Mouse (Mus musculus) midbrain, embryonic 11.5 days (tissue): ENCODE measurements at regions not wholly inside any gene's neighbourhood (a gene's known extent, or its start where the extent isn't known, plus 50 kb on each side); places are given as distances from the start of the nearest gene placed in this dataset.
A peak's percentile ranks its signal among the peaks of the same experiment; 100 is the strongest.

Experiments
- ATAC-seq: fragments of 200-750 bp; cut with Nextera tagmentation; 2 replicates; pipeline ENCODE4 v1.8.0; 2017; ENCODE audit warnings: moderate TSS enrichment, moderate library complexity; ENCODE audit not compliant: low FRiP score
- DNase-seq: peaks from one replicate; pipeline ENCODE4 v3.0.0; 2015; ENCODE audit warnings: low spot score; ENCODE audit errors: missing footprints
- H3K27ac ChIP-seq: fragments of 300-500 bp; sonication (generic); 2 replicates; pipeline ENCODE4 v1.5.1; 2014; ENCODE audit warnings: low read depth, low read length
- H3K27me3 ChIP-seq: fragments of 300-500 bp; sonication (generic); 2 replicates; pipeline ENCODE4 v1.6.1; 2014; ENCODE audit warnings: mild to moderate bottlenecking, low read length, moderate library complexity, mixed read lengths; ENCODE audit not compliant: control insufficient read depth, insufficient read depth
- H3K36me3 ChIP-seq: fragments of 300-500 bp; sonication (generic); 2 replicates; pipeline ENCODE4 v1.6.1; 2014; ENCODE audit warnings: mild to moderate bottlenecking, low read length, moderate library complexity, mixed read lengths; ENCODE audit not compliant: control insufficient read depth, insufficient read depth
- H3K4me1 ChIP-seq: fragments of 300-500 bp; sonication (generic); 2 replicates; pipeline ENCODE4 v1.6.1; 2014; ENCODE audit warnings: low read length; ENCODE audit not compliant: control insufficient read depth, insufficient read depth
- H3K4me2 ChIP-seq: fragments of 300-500 bp; sonication (generic); 2 replicates; pipeline ENCODE4 v1.6.1; 2014; ENCODE audit warnings: mild to moderate bottlenecking, moderate library complexity
- H3K4me3 ChIP-seq: fragments of 300-500 bp; sonication (generic); 2 replicates; pipeline ENCODE4 v1.5.1; 2014; ENCODE audit warnings: low read depth, low read length
- H3K9ac ChIP-seq: fragments of 300-500 bp; sonication (generic); 2 replicates; pipeline ENCODE4 v1.6.1; 2014; ENCODE audit warnings: low read length
- H3K9me3 ChIP-seq: fragments of 300-500 bp; sonication (generic); 2 replicates; pipeline ENCODE4 v1.6.1; 2016; ENCODE audit warnings: low read length; ENCODE audit not compliant: control insufficient read depth
- WGBS: fragments of 180-500 bp; shearing (Covaris S2); extraction: QIAGEN DNeasy Blood & Tissue Kit; methylation state at CpG from one replicate; pipeline ENCODE4 v1.1.7; 2014; 5-methylcytosine and 5-hydroxymethylcytosine counted together

DNA sequence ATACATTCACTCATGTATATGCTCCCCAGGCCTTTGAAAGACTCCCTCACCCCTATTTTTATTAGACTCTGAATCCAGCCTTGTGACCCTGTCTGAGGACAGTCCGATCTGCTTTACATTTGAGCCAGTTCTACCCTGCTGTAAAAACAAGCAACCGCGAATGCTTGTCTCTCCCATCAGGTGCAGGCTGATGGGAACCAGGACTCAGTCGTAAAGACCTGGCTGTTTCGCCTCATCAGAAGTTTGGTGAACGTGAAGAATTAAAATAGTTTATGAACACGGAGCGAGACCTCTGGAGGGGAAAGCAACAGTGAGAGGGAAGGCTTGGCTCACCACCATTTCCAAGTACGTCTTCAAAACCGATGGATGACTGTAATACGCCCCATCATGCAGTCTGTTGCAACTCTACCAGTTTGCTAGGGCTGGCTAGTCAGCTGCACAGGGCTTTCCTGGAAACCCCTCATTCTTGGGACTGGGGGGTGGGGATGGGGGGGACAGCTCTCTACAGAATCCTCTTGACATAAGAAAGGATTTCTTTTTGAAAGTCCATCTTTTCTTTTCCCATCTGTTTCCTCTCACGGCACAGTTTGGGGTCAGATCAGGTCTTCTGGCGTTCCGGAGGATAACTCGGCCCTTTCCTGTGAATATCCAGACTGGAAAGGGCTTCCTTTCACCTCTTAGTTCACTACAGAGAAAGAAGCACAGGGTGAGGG lies 366.8 kb upstream of the Jarid2 start:
- Histone ChIP-seq H3K4me3 (no peak overlapping the region), H3K36me3 (no peaks in the 10 kb centered on the region), H3K9me3 (no peaks in the 10 kb centered on the region), H3K4me1 (peaks cover 20% of the 10 kb centered on the region), H3K9ac (no peak overlapping the region), H3K27ac (no peak overlapping the region; the same call in 1 of the 2 replicates), H3K27me3 (no peaks in the 10 kb centered on the region), H3K4me2 (no peak overlapping the region)
- DNase-seq (no peak), ATAC-seq (no peak)
- 44% methylated on average over 15 of the region's 15 CpGs for WGBS

DNA sequence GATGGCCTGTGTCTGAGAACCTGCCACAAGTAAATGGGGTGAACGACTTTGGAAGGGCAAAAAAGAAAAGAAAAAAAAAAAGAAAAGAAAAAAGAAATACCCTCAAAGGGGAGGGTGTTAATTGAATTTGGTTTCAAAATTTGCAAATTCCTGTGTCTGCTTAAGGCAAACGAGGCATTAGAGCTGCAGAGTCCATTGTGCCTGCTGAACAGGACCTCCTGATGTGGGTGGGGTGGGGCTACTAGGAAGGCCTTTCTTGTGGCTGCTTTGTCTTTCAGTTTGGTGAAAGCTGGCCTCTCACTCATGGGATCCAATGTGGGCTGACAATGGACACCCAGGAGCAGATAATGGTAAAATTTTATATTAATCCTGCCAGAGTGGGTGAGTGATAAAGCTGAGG lies 366.3 kb upstream of the Jarid2 start:
- H3K4me3 ChIP-seq, result no peak overlapping the region
- 7% methylated on average over 2 of the region's 2 CpGs for WGBS
- DNase-seq, result no peak

DNA sequence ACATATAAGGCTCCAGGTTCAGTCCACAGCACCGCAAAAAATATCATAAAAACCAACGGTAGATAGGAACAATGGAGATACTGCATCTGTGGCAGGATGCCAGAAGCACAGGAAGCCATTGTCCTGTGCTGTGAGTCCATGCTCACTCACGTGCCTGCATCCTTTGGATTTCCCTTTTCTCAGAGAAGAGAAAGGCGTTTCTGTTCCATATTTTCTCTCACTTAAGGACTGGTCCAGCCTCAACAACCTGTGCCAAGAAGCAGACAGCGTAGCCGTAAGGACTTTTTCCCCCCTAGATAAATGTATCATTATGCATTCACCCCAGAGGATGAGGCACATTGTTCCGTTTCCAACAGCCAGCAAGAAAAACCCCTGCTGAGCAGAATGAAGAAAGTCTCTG lies 360.0 kb upstream of the Jarid2 start:
- Histone ChIP-seq H3K27me3 (no peaks in the 10 kb centered on the region), H3K36me3 (no peaks in the 10 kb centered on the region), H3K4me3 (no peak overlapping the region), H3K4me2 (no peak overlapping the region), H3K27ac (no peak overlapping the region), H3K4me1 (peaks cover 4% of the 10 kb centered on the region; the same call in 1 of the 2 replicates), H3K9ac (no peak overlapping the region), H3K9me3 (no peaks in the 10 kb centered on the region)
- ATAC-seq, result no peak
- DNase-seq, result no peak
- 61% methylated on average over 7 of the region's 7 CpGs for WGBS

More for the DNA sequence above, 366.3 kb upstream of the Jarid2 start:
- H3K4me1 ChIP-seq, result peaks cover 20% of the 10 kb centered on the region
- no peaks in the 10 kb centered on the region for H3K9me3 ChIP-seq
- no peak overlapping the region for H3K9ac ChIP-seq
- H3K27ac ChIP-seq, result peak overlapping the region; percentile 48; the same call in 1 of the 2 replicates
- no peaks in the 10 kb centered on the region for H3K36me3 ChIP-seq
- ATAC-seq, result no peak
- H3K27me3 ChIP-seq, result no peaks in the 10 kb centered on the region
- H3K4me2 ChIP-seq, result no peak overlapping the region

DNA sequence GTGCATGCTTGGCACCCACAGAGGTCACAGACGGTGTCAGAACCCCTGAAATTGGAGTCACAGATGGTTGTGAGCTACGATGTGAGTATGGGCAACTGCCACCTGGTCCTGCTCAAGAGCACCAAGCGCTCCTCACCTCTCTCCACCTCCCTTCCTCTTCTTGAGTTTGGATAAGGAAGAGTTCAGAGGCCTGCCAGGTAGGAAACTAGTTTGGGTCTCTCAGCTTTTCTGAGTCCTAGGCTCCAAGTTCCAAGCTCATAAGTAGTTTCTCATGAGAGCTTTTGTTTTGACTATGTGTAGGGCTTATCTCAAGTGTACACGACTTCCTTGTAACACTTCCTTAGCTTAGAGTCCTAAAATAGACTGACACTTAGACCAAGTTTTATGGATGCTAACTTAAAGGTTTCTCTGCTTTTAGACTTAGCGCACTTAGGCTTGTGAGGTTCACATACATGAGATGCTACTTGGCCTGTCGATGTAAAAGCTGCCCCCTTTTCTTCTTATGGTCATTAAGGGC lies 356.9 kb upstream of the Jarid2 start:
- no peak for ATAC-seq
- DNase-seq, result no peak
- Histone ChIP-seq H3K9ac (no peak overlapping the region), H3K4me1 (peaks cover 20% of the 10 kb centered on the region), H3K36me3 (no peaks in the 10 kb centered on the region), H3K9me3 (no peaks in the 10 kb centered on the region), H3K27me3 (0 out of 2 replicates have a peak, but pooled peaks cover 2% of the 10 kb centered on the region), H3K27ac (no peak overlapping the region), H3K4me3 (no peak overlapping the region), H3K4me2 (no peak overlapping the region)
- WGBS, result 89% methylated on average over 6 of the region's 6 CpGs

DNA sequence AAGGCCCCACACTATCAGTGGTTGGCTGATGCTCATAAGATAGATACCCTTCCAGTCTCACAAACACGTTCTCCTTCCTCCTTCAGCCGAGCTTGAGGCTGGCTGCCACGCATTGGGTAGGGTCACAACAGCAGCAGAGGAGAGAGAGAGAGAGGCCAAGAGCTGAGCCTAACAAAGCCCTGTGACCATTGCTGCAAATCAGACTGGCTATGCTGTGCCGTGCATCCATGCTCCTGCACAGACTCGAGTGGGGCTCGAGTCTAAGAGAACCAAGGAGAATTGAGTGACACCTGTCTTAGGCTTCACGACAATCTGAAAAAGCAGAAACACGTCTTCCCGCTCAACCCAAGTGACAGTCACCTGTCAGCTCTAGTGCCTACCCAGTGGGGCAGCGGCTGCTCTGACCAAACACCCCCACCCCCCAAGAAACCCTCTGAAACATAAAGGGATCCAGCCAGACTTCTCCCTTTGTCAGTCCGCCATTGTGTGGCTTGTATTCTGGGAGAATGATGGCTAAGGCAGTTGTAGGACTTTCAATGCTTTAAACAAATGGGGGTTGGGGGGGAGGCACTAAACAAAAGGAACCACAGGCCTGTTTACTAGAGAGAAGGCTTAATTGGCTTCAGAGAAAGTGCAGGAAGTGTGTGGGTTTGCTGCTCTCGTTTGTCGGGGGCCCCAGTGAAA lies 353.7 kb upstream of the Jarid2 start:
- DNase-seq (peak; percentile 94), ATAC-seq (peak; percentile 79)
- WGBS, result 20% methylated on average over 13 of the region's 13 CpGs
- Histone ChIP-seq H3K36me3 (no peaks in the 10 kb centered on the region), H3K9ac (0 out of 2 replicates have a peak overlapping the region, but pooled peaks have one; percentile 6), H3K4me2 (no peak overlapping the region; the same call in 1 of the 2 replicates), H3K27me3 (0 out of 2 replicates have a peak, but pooled peaks cover 2% of the 10 kb centered on the region), H3K4me1 (peaks cover 17% of the 10 kb centered on the region), H3K4me3 (no peak overlapping the region), H3K27ac (peak overlapping the region; percentile 27; the same call in 1 of the 2 replicates), H3K9me3 (no peaks in the 10 kb centered on the region)

DNA sequence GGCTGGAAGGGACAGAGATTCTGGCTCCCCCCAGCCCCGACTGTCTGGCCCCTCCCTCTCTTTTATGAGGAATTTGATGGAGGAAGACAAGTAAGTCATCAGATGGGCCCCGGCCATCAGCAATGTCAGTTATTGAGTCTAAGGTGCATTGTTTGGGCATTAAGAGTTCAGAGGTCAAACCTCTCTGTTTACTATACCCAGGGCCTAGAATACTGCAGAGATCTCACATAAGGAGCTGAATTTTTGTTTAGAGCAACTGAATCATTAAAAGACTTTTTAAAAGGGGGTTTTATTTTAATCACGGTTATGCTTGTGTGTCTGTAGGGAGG lies 353.1 kb upstream of the Jarid2 start:
- no peak overlapping the region; the same call in 1 of the 2 replicates for H3K4me2 ChIP-seq

DNA sequence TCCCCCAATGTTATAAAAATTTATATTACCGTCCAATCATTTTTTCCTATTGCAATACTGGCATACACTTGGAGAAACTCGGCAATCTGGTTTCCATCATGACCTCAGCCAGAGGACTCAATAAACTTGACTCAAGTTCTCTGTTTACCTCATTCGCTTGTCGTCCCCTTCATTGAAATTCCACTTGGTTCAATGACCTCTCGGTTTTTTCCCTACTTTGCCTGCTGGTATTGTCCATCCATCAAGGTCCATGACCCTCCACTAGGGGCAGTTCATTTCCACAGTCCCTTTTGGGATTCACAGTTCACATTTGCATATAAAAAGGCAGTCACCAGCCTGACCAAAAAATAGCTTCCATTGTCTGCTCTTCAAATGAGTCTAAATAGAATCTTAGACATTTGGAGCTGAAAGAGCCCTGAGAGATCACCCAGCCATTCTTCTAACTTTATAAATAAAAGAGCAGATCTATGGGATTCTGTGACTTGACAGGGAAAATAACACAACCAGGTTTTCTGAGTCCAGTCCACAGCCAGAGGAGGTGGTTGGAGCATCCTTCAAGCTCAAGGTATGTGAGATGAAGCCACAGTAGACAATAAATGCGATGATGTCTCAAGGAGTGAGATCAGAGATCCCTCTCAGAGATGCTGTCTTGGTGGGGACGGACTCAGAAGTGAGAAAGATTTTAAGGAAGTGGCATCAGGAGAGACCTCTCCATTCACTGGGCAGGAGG lies 347.4 kb upstream of the Jarid2 start:
- H3K4me3 ChIP-seq, result no peak overlapping the region
- H3K27ac ChIP-seq, result peak overlapping the region; percentile 52
- no peaks in the 10 kb centered on the region; the same call in 1 of the 2 replicates for H3K9me3 ChIP-seq
- DNase-seq (peak; percentile 94), ATAC-seq (peak; percentile 78)
- no peak overlapping the region for H3K9ac ChIP-seq
- H3K27me3 ChIP-seq, result no peaks in the 10 kb centered on the region
- H3K36me3 ChIP-seq, result no peaks in the 10 kb centered on the region
- H3K4me2 ChIP-seq, result no peak overlapping the region
- 23% methylated on average over 7 of the region's 7 CpGs for whole genome bisulfite sequencing
- H3K4me1 ChIP-seq, result no peaks in the 10 kb centered on the region

More for the DNA sequence above, 353.1 kb upstream of the Jarid2 start:
- Histone ChIP-seq H3K4me1 (peaks cover 17% of the 10 kb centered on the region), H3K4me3 (no peak overlapping the region), H3K27ac (peak overlapping the region; percentile 27; the same call in 1 of the 2 replicates), H3K9me3 (no peaks in the 10 kb centered on the region), H3K36me3 (no peaks in the 10 kb centered on the region), H3K9ac (no peak overlapping the region), H3K27me3 (0 out of 2 replicates have a peak, but pooled peaks cover 2% of the 10 kb centered on the region)
- ATAC-seq, result peak; percentile 79
- WGBS, result 10% methylated on average over 3 of the region's 3 CpGs
- DNase-seq, result no peak

DNA sequence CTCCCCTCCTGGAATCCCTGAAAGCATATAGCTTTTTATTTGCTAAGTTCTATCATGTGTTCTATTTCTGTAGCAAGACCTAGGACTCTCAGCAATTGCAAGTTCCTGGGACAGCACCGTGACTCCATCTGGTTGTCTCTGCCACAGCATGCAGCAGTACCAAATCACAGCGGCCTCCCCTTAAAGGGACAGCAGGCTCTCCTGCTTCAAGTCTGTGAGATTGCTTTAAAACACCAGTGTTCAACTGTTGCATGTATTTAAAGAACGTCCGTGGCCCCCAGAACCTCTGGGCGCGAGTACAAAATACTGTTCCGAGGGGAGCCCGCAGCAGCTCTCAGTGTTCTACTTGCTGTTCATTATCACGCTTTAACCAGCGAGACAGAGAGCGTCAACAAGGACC lies 346.0 kb upstream of the Jarid2 start:
- no peak overlapping the region for H3K27ac ChIP-seq
- no peak overlapping the region for H3K9ac ChIP-seq
- DNase-seq (no peak), ATAC-seq (no peak)
- H3K4me3 ChIP-seq, result no peak overlapping the region
- WGBS, result 77% methylated on average over 11 of the region's 11 CpGs
- no peak overlapping the region for H3K4me2 ChIP-seq
- no peaks in the 10 kb centered on the region for H3K36me3 ChIP-seq
- H3K4me1 ChIP-seq, result no peaks in the 10 kb centered on the region
- H3K27me3 ChIP-seq, result no peaks in the 10 kb centered on the region
- H3K9me3 ChIP-seq, result no peaks in the 10 kb centered on the region; the same call in none of the 2 replicates
